Mouse (Mus musculus) thymus, adult 2 months (tissue): ENCODE results near the gene Dclre1b.

Experiments used
- CTCF ChIP-seq: fragments of 200-500 bp; IDR thresholded peaks from 2 replicates; pipeline ENCODE4 v1.5.1; 2012; ENCODE audit warnings: mild to moderate bottlenecking, control low read depth, low read length, moderate library complexity, borderline replicate concordance; ENCODE audit not compliant: control insufficient read depth, poor library complexity, insufficient read depth; ENCODE audit errors: extremely low read depth
- POLR2A ChIP-seq: fragments of 200-500 bp; IDR thresholded peaks from 2 replicates; pipeline ENCODE4 v1.6.1; 2012; ENCODE audit warnings: mild to moderate bottlenecking, low read length, control low read depth, moderate library complexity; ENCODE audit not compliant: control insufficient read depth, poor library complexity, insufficient read depth; ENCODE audit errors: extremely low read depth

- TF ChIP-seq CTCF (no peak), POLR2A (no peak)
These were observed 12.9 kb downstream of the Dclre1b start for GRCm38 (mm10) chr3:103796389-103796788.
